9 mouse cellular contexts compared by ENCODE assay signal in genomic region chr19:45742218-45742983, GRCm38 (mm10). TPM values are rescaled to one million over a fixed set of nuclear protein-coding genes. Genes with fewer than 3 reads are reported as not detected.
A peak's percentile ranks its signal among the peaks of the same experiment; 100 is the strongest.
DNase-seq lines count a peak whose midpoint lies in the region; ATAC-seq and TF ChIP-seq lines count a peak whose summit lies in the region.
"Had no signal": no experiment of that assay in that cellular context is flagged by ENCODE, and none has a peak within 500 bp of the region (broad histone marks: within the 10 kb centered on the region; RNA-seq: fewer than 3 reads in every experiment).

Fgf8 (minus strand) TSS chr19:45742915.

- H3K4me2 ChIP-seq in intestine, postnatal 0 days (replicated peaks; ENCODE audit: low read depth) = peak within 1 kb of the TSS; percentile 69
- peak within 1 kb of the TSS; percentile 83 for H3K4me2 ChIP-seq in neural tube, embryonic 15.5 days

- peak within 1 kb of the TSS; percentile 45 for H3K4me3 ChIP-seq in intestine, postnatal 0 days (ENCODE audit: low read depth, low read length)
- H3K4me3 ChIP-seq in neural tube, embryonic 15.5 days (replicated peaks) = peak within 1 kb of the TSS; percentile 44
- H3K4me3 ChIP-seq: erythroblast, embryonic 14.5 days had no signal

- peaks cover 80% of the 10 kb centered on the region for H3K27me3 ChIP-seq in intestine, postnatal 0 days (replicated peaks; ENCODE audit: control insufficient read depth, insufficient read depth, low read length)
- peaks cover 93% of the 10 kb centered on the region for H3K27me3 ChIP-seq in neural tube, embryonic 15.5 days (replicated peaks)

- H3K9ac ChIP-seq in intestine, postnatal 0 days (ENCODE audit: low read depth, low read length) = no peak within 1 kb of the TSS
- peak within 1 kb of the TSS; percentile 28 for H3K9ac ChIP-seq in neural tube, embryonic 15.5 days (replicated peaks)

- H3K27ac ChIP-seq in intestine, postnatal 0 days (ENCODE audit: low read depth, low read length) = no peak within 1 kb of the TSS
- H3K27ac ChIP-seq in neural tube, embryonic 15.5 days (replicated peaks) = no peak within 1 kb of the TSS

- no peaks in the 10 kb centered on the region for H3K9me3 ChIP-seq in intestine, postnatal 0 days (ENCODE audit: control insufficient read depth)
- H3K9me3 ChIP-seq in neural tube, embryonic 15.5 days (replicated peaks) = no peaks in the 10 kb centered on the region

- peak; percentile 48 for DNase-seq in embryo, embryonic 10 days (ENCODE audit: low spot score)
- DNase-seq in embryo, embryonic 10.5 days (ENCODE audit: low spot score) = no peak
- DNase-seq in thymus, postnatal 4 days = peak; percentile 60
- DNase-seq in thymus, postnatal 0 days (ENCODE audit: low spot score) = no peak
- DNase-seq in cerebellum, adult 9-10 months = no peak
- DNase-seq in urinary bladder, postnatal 4 days (ENCODE audit: low spot score in 2 of 2) = no peak

- peaks cover 3% of the 10 kb centered on the region; the same call in 1 of the 2 replicates for H3K4me1 ChIP-seq in intestine, postnatal 0 days (replicated peaks; ENCODE audit: control insufficient read depth, insufficient read depth, low read length)
- peaks cover 32% of the 10 kb centered on the region for H3K4me1 ChIP-seq in neural tube, embryonic 15.5 days

- WGBS in intestine, postnatal 0 days = under 1% methylated on average over 56 of the region's 68 CpGs
- WGBS in neural tube, embryonic 15.5 days = under 1% methylated on average over 63 of the region's 68 CpGs

- TF ChIP-seq CTCF in intestine, postnatal 0 days (IDR thresholded peaks at IDR 0.05; ENCODE audit: low read depth) = no peak

- ATAC-seq in intestine, postnatal 0 days = no peak
- no peak for ATAC-seq in neural tube, embryonic 15.5 days (ENCODE audit: low FRiP score)

- H3K36me3 ChIP-seq in intestine, postnatal 0 days (ENCODE audit: control insufficient read depth, insufficient read depth) = no peaks in the 10 kb centered on the region
- H3K36me3 ChIP-seq in neural tube, embryonic 15.5 days = no peaks in the 10 kb centered on the region

RNA-seq across cellular contexts. Expression of gene Fgf8, which starts in this region (rescaled TPM):
- 0.17 and 0.19 TPM in 2 replicates for polyA plus RNA-seq in thymus, postnatal 0 days (2015; fragmentation: Nextera tagmentation; extraction: Ambion mirVana)
- polyA plus RNA-seq in intestine, postnatal 0 days (2015; fragmentation: Nextera tagmentation; extraction: Ambion mirVana) = not detected in 2 replicates
- 0.13 and 0.31 TPM in 2 replicates for polyA plus RNA-seq in neural tube, embryonic 15.5 days (2015; fragmentation: Nextera tagmentation; extraction: Ambion mirVana)
- polyA plus RNA-seq: erythroblast, embryonic 14.5 days had no signal

Comparison
In these comparisons a context has a peak if more than half of its experiments do, and no peak if none do; other contexts are left out.
1. DNase-seq: peak in embryo, embryonic 10 days (single experiment) and thymus, postnatal 4 days (single experiment); none in embryo, embryonic 10.5 days (single experiment), thymus, postnatal 0 days (single experiment), cerebellum, adult 9-10 months (single experiment) and urinary bladder, postnatal 4 days (0 of 2).